Mouse (Mus musculus) spleen, adult 12 weeks (tissue): ENCODE results near the gene Ltbp1.

Experiments used
- DNase-seq: peaks from one replicate; pipeline ENCODE4 v3.0.0; 2022; ENCODE audit warnings: low spot score

The Ltbp1 gene

GRCm38 (mm10) chr17:75005281-75005684 lies at the start of gene Ltbp1:
TSS of gene Ltbp1 (plus strand) at chr17:75005568.
- DNase-seq, result no peak

- no peak for DNase-seq
Measured at GRCm38 (mm10) chr17:74959481-74960245, 45.7 kb upstream of the Ltbp1 start.

- DNase-seq, result no peak
Measured at GRCm38 (mm10) chr17:74963222-74963621, 42.1 kb upstream of the Ltbp1 start.

- no peak for DNase-seq
Measured at GRCm38 (mm10) chr17:74963861-74964260, 41.5 kb upstream of the Ltbp1 start.

GRCm38 (mm10) chr17:74967298-74967848 lies 38.0 kb upstream of the Ltbp1 start:
- DNase-seq, result no peak

GRCm38 (mm10) chr17:74968152-74968712 lies 37.1 kb upstream of the Ltbp1 start:
- no peak for DNase-seq

- DNase-seq, result no peak
Measured at GRCm38 (mm10) chr17:74968738-74969271, 36.6 kb upstream of the Ltbp1 start.

GRCm38 (mm10) chr17:74975192-74975591 lies 30.2 kb upstream of the Ltbp1 start:
- no peak for DNase-seq

- no peak for DNase-seq
Measured at GRCm38 (mm10) chr17:74976167-74976985, 29.0 kb upstream of the Ltbp1 start.

GRCm38 (mm10) chr17:74979767-74980166 lies 25.6 kb upstream of the Ltbp1 start:
- DNase-seq, result no peak

GRCm38 (mm10) chr17:74981703-74982102 lies 23.7 kb upstream of the Ltbp1 start:
- no peak for DNase-seq

- no peak for DNase-seq
Measured at GRCm38 (mm10) chr17:74982880-74983279, 22.5 kb upstream of the Ltbp1 start.

GRCm38 (mm10) chr17:74984071-74984470 lies 21.3 kb upstream of the Ltbp1 start:
- DNase-seq, result no peak

- no peak for DNase-seq
Measured at GRCm38 (mm10) chr17:74984681-74985080, 20.7 kb upstream of the Ltbp1 start.

- no peak for DNase-seq
Measured at GRCm38 (mm10) chr17:74987067-74987466, 18.3 kb upstream of the Ltbp1 start.

GRCm38 (mm10) chr17:74989691-74990090 lies 15.7 kb upstream of the Ltbp1 start:
- no peak for DNase-seq

GRCm38 (mm10) chr17:74990561-74990960 lies 14.8 kb upstream of the Ltbp1 start:
- no peak for DNase-seq

GRCm38 (mm10) chr17:74993726-74994581 lies 11.4 kb upstream of the Ltbp1 start:
- DNase-seq, result no peak

- no peak for DNase-seq
Measured at GRCm38 (mm10) chr17:74994582-74994893, 10.8 kb upstream of the Ltbp1 start.

- no peak for DNase-seq
Measured at GRCm38 (mm10) chr17:74995266-74995665, 10.1 kb upstream of the Ltbp1 start.

GRCm38 (mm10) chr17:75000066-75000465 lies 5.3 kb upstream of the Ltbp1 start:
- no peak for DNase-seq

- DNase-seq, result peak; percentile 29
Measured at GRCm38 (mm10) chr17:75004820-75005219, 548 bp upstream of the Ltbp1 start.
